Mouse (Mus musculus) urinary bladder, postnatal 0 days (tissue): Measurements from ENCODE around the gene Hmgxb4. TPM values are rescaled to one million over a fixed set of nuclear protein-coding genes. Genes with fewer than 3 reads are reported as not detected.

ENCODE experiments used
- polyA plus RNA-seq: library from polyadenylated mRNA; unstranded; fragments of >200 nt; fragmentation: Nextera tagmentation; extraction: Ambion mirVana; gene quantifications from 2 replicates; pipeline ENCODE4 v1.2.1, GENCODE M21; 2015

Gene Hmgxb4
- 11.9 and 15.0 TPM in 2 replicates for polyA plus RNA-seq

DNA sequence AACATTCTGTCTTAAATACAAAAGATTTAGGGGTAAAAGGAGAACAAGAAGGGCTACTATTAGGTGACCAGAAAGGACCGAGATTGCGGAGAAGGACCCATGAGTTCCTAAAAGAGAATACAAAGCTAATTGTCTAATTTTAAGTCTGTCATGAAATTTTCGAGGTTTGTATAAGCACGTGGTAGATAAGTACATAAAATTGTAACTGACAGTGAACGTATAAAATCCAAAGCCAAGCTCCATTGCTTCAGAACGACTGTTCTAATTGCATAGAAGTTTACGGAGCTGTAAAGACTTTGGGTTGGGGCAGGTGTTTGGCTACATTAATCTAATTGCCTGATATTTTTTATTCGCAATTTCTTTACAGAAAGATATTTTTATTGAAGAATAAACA is at the start of gene Hmgxb4:
Hmgxb4 (plus strand) TSS at position 276 of the 394 bp plus-strand sequence.

DNA sequence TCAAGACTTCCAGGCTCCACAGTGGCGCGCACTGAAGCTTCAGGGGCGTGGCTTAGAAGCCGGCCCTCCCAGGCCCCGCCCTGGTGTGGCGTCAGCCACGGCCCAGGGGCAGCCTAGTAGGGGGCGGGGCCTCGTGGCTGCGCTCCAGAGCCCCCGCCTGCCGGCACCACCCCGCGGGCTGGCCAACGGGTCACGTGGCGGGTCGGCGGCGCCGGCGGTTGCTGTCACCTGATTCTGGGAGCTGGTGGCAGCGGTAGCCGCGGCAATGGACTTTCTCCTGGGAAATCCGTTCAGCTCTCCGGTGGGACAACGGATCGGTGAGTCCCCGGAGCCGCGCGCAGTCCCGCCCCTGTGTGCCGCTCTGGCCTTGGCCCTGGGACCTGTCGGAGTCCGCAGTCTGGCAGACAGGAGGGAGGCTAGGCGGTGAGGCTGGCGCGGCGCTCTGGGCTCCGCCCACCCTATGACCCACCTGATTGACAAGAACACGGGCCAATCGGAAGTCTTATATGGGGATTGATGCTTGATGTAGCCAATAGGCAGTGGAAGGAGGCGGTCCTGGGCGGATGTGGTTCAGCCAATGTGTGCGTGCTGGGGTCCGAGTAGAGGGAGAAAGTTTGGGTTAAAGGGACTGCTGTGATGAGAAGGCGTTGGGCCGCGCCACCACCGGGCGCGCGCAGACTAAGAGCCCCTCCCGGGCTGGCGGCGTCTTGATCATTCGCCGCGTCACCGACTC is 40.5 kb downstream of the Hmgxb4 start, which contains the start of gene Tom1:
Tom1 (plus strand) TSS at position 195 of the 733 bp plus-strand sequence.

Other genes with a start within 250 kb of the Hmgxb4 start
- 0.41 and 0.57 TPM in 2 replicates for gene Isx, start 120.2 kb upstream of the Hmgxb4 start, polyA plus RNA-seq
- gene Tom1, start 40.3 kb downstream of the Hmgxb4 start, polyA plus RNA-seq, result 23.3 and 23.8 TPM in 2 replicates
- 75.4 and 271 TPM in 2 replicates for gene Hmox1, start 100.3 kb downstream of the Hmgxb4 start, polyA plus RNA-seq
- gene Mcm5, start 116.2 kb downstream of the Hmgxb4 start, polyA plus RNA-seq, result 30.8 and 36.7 TPM in 2 replicates
- 8.3 and 8.7 TPM in 2 replicates for gene Rasd2, start 220.6 kb downstream of the Hmgxb4 start, polyA plus RNA-seq